Mouse (Mus musculus) forebrain, embryonic 16.5 days (tissue): ENCODE measurements around the gene Mgrn1. TPM values are rescaled to one million over a fixed set of nuclear protein-coding genes. Genes with fewer than 3 reads are reported as not detected.

Source experiments
- ATAC-seq: fragments of 200-750 bp; cut with Nextera tagmentation; 2 replicates; pipeline ENCODE4 v1.8.0; 2017; ENCODE audit warnings: mild to moderate bottlenecking, moderate library complexity
- H3K27ac ChIP-seq: fragments of 300-500 bp; sonication (generic); 2 replicates; pipeline ENCODE4 v1.5.1; 2014; ENCODE audit warnings: low read length, control low read depth
- H3K27me3 ChIP-seq: fragments of 300-500 bp; sonication (generic); replicated peaks from 2 replicates; pipeline ENCODE4 v1.6.1; 2014; ENCODE audit warnings: low read length; ENCODE audit not compliant: control insufficient read depth, insufficient read depth
- H3K36me3 ChIP-seq: fragments of 300-500 bp; sonication (generic); 2 replicates; pipeline ENCODE4 v1.6.1; 2014; ENCODE audit not compliant: control insufficient read depth, insufficient read depth
- H3K4me1 ChIP-seq: fragments of 300-500 bp; sonication (generic); replicated peaks from 2 replicates; pipeline ENCODE4 v1.6.1; 2014; ENCODE audit warnings: low read length; ENCODE audit not compliant: control insufficient read depth, insufficient read depth
- H3K4me2 ChIP-seq: fragments of 300-500 bp; sonication (generic); 2 replicates; pipeline ENCODE4 v1.6.1; 2014; ENCODE audit warnings: mild to moderate bottlenecking, low read length, control low read depth
- H3K4me3 ChIP-seq: fragments of 300-500 bp; sonication (generic); replicated peaks from 2 replicates; pipeline ENCODE4 v1.5.1; 2014; ENCODE audit warnings: mild to moderate bottlenecking, low read length, control low read depth
- H3K9ac ChIP-seq: fragments of 300-500 bp; sonication (generic); replicated peaks from 2 replicates; pipeline ENCODE4 v1.6.1; 2014; ENCODE audit warnings: low read depth, low read length, control low read depth
- H3K9me3 ChIP-seq: fragments of 300-500 bp; sonication (generic); 2 replicates; pipeline ENCODE4 v1.6.1; 2016; ENCODE audit warnings: low read length; ENCODE audit not compliant: control insufficient read depth
- WGBS: fragments of 180-500 bp; shearing (Covaris S2); extraction: QIAGEN DNeasy Blood & Tissue Kit; methylation state at CpG from one replicate; pipeline ENCODE4 v1.1.7; 2014; 5-methylcytosine and 5-hydroxymethylcytosine counted together
- polyA plus RNA-seq: library from polyadenylated mRNA; unstranded; fragments of >200 nt; fragmentation: Nextera tagmentation; extraction: Ambion mirVana; gene quantifications from 2 replicates; pipeline ENCODE4 v1.2.1, GENCODE M21; 2015

The Mgrn1 gene
- polyA plus RNA-seq, 1 experiment from 2014 or later: 108 TPM

- Histone ChIP-seq H3K36me3 (no peaks in the 10 kb centered on the region), H3K27me3 (no peaks in the 10 kb centered on the region), H3K4me1 (no peaks in the 10 kb centered on the region), H3K9ac (no peak overlapping the region), H3K9me3 (no peaks in the 10 kb centered on the region), H3K27ac (no peak overlapping the region), H3K4me3 (no peak overlapping the region), H3K4me2 (no peak overlapping the region)
- 69% methylated on average over 5 of the region's 5 CpGs for WGBS
- no peak for ATAC-seq
Measured at GRCm38 (mm10) chr16:4978275-4979051, 92.4 kb downstream of the Mgrn1 start.

GRCm38 (mm10) chr16:4979755-4980380 is 93.8 kb downstream of the Mgrn1 start:
- Histone ChIP-seq H3K36me3 (no peaks in the 10 kb centered on the region), H3K4me3 (no peak overlapping the region), H3K4me2 (no peak overlapping the region), H3K9ac (no peak overlapping the region), H3K27ac (no peak overlapping the region), H3K27me3 (no peaks in the 10 kb centered on the region), H3K4me1 (no peaks in the 10 kb centered on the region), H3K9me3 (no peaks in the 10 kb centered on the region)
- no peak for ATAC-seq
- 73% methylated on average over 4 of the region's 4 CpGs for WGBS

- Histone ChIP-seq H3K4me1 (no peaks in the 10 kb centered on the region), H3K9me3 (no peaks in the 10 kb centered on the region), H3K4me3 (no peak overlapping the region), H3K27ac (no peak overlapping the region), H3K9ac (no peak overlapping the region), H3K27me3 (no peaks in the 10 kb centered on the region), H3K4me2 (no peak overlapping the region), H3K36me3 (no peaks in the 10 kb centered on the region)
- WGBS: 89% methylated on average over 12 of the region's 12 CpGs
- no peak for ATAC-seq
Measured at GRCm38 (mm10) chr16:4984717-4985116, 98.7 kb downstream of the Mgrn1 start.

Other genes starting within 250 kb of the Mgrn1 start
- 3.2 and 4.3 TPM in 2 replicates for gene Vasn, start 246.3 kb upstream of the Mgrn1 start, polyA plus RNA-seq
- 60.3 and 61.9 TPM in 2 replicates for gene Dnaja3, start 246.3 kb upstream of the Mgrn1 start, polyA plus RNA-seq
- 25.4 and 32.6 TPM in 2 replicates for gene Coro7, start 206.5 kb upstream of the Mgrn1 start, polyA plus RNA-seq
- gene Nmral1, start 166.9 kb upstream of the Mgrn1 start, polyA plus RNA-seq: 88.8 and 94.4 TPM in 2 replicates
- 83.1 and 99.5 TPM in 2 replicates for gene Hmox2, start 159.9 kb upstream of the Mgrn1 start, polyA plus RNA-seq
- gene Cdip1, start 96.0 kb upstream of the Mgrn1 start, polyA plus RNA-seq: 107 and 119 TPM in 2 replicates
- 0.15 and 0.80 TPM in 2 replicates for gene 4930562C15Rik, start 50.8 kb upstream of the Mgrn1 start, polyA plus RNA-seq
- 49.9 and 51.8 TPM in 2 replicates for gene Ubald1, start 5.9 kb upstream of the Mgrn1 start, polyA plus RNA-seq
- gene Nudt16l1, start 52.5 kb downstream of the Mgrn1 start, polyA plus RNA-seq: 139 and 148 TPM in 2 replicates
- 74.5 and 85.7 TPM in 2 replicates for gene Anks3, start 78.0 kb downstream of the Mgrn1 start, polyA plus RNA-seq
- not detected in 2 replicates for gene Sept12, start 111.6 kb downstream of the Mgrn1 start, polyA plus RNA-seq
- gene Smim22, start 121.0 kb downstream of the Mgrn1 start, polyA plus RNA-seq: 1.3 TPM in 1 of 2 replicates, not detected in the other
- gene Rogdi, start 127.3 kb downstream of the Mgrn1 start, polyA plus RNA-seq: 83.1 and 114 TPM in 2 replicates
- gene Glyr1, start 163.6 kb downstream of the Mgrn1 start, polyA plus RNA-seq: 200 and 213 TPM in 2 replicates
- 15.0 and 15.5 TPM in 2 replicates for gene Ubn1, start 163.8 kb downstream of the Mgrn1 start, polyA plus RNA-seq
- 0.06 and 0.21 TPM in 2 replicates for gene Ppl, start 246.2 kb downstream of the Mgrn1 start, polyA plus RNA-seq